Mouse (Mus musculus) intestine, postnatal 0 days (tissue): ENCODE results near the gene Hcn4. TPM values are rescaled to one million over a fixed set of nuclear protein-coding genes. Genes with fewer than 3 reads are reported as not detected.

Source experiments
- ATAC-seq: fragments of 200-750 bp; cut with Nextera tagmentation; 2 replicates; pipeline ENCODE4 v1.8.0; 2017; ENCODE audit warnings: mild to moderate bottlenecking, moderate TSS enrichment, moderate library complexity
- H3K27ac ChIP-seq: fragments of 300-500 bp; sonication (generic); 2 replicates; pipeline ENCODE4 v1.5.1; 2014; ENCODE audit warnings: mild to moderate bottlenecking, low read depth, low read length, moderate library complexity
- H3K27me3 ChIP-seq: fragments of 300-500 bp; sonication (generic); replicated peaks from 2 replicates; pipeline ENCODE4 v1.6.1; 2014; ENCODE audit warnings: low read length, mixed read lengths; ENCODE audit not compliant: control insufficient read depth, insufficient read depth
- H3K36me3 ChIP-seq: fragments of 300-500 bp; sonication (generic); 2 replicates; pipeline ENCODE4 v1.6.1; 2014; ENCODE audit warnings: mild to moderate bottlenecking, moderate library complexity; ENCODE audit not compliant: control insufficient read depth, insufficient read depth
- H3K4me1 ChIP-seq: fragments of 300-500 bp; sonication (generic); replicated peaks from 2 replicates; pipeline ENCODE4 v1.6.1; 2014; ENCODE audit warnings: antibody characterized with exemption, low read length, mixed read lengths; ENCODE audit not compliant: control insufficient read depth, insufficient read depth
- H3K4me2 ChIP-seq: fragments of 300-500 bp; sonication (generic); replicated peaks from 2 replicates; pipeline ENCODE4 v1.6.1; 2014; ENCODE audit warnings: low read depth, mild to moderate bottlenecking, moderate library complexity
- H3K4me3 ChIP-seq: fragments of 300-500 bp; sonication (generic); 2 replicates; pipeline ENCODE4 v1.5.1; 2014; ENCODE audit warnings: low read depth, low read length
- H3K9ac ChIP-seq: fragments of 300-500 bp; sonication (generic); 2 replicates; pipeline ENCODE4 v1.6.1; 2014; ENCODE audit warnings: mild to moderate bottlenecking, low read depth, low read length
- H3K9me3 ChIP-seq: fragments of 300-500 bp; sonication (generic); 2 replicates; pipeline ENCODE4 v1.6.1; 2016; ENCODE audit warnings: mixed run types; ENCODE audit not compliant: control insufficient read depth
- CTCF ChIP-seq: sonication (generic); IDR thresholded peaks from 2 replicates; pipeline ENCODE4 v1.5.1; 2016; ENCODE audit warnings: low read depth, mild to moderate bottlenecking, control low read depth, antibody characterized with exemption, moderate library complexity
- whole genome bisulfite sequencing: fragments of 180-500 bp; shearing (Covaris S2); extraction: QIAGEN DNeasy Blood & Tissue Kit; methylation state at CpG from one replicate; pipeline ENCODE4 v1.1.7; 2014; 5-methylcytosine and 5-hydroxymethylcytosine counted together
- polyA plus RNA-seq: library from polyadenylated mRNA; unstranded; fragments of >200 nt; fragmentation: Nextera tagmentation; extraction: Ambion mirVana; gene quantifications from 2 replicates; pipeline ENCODE4 v1.2.1, GENCODE M21; 2015

The Hcn4 gene
- polyA plus RNA-seq, 1 experiment from 2014 or later: 0.27 TPM

DNA sequence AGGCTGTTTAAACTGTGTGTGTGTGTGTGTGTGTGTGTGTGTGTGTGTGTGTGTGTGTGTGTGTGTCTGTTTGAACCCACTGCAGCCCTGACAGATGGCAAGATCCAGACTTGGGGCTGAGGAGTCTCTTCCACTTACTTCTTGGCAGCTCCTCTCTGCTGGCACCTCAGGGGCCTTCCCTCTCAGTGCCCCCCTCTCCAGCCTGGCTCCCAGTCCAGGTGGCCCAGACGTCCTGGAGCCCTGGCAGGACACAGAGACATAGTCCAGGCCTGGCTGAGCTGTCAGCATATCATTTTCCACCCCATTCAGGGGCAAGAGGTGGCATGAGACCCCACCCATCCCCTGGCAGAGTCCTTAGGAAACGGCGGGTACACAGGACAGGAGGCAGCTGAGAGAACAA, 5.5 kb upstream of the Hcn4 start:
- H3K9ac ChIP-seq: no peak overlapping the region
- H3K4me1 ChIP-seq: no peaks in the 10 kb centered on the region
- 35% methylated on average over 3 of the region's 3 CpGs for WGBS
- H3K4me2 ChIP-seq: no peak overlapping the region
- no peak for TF ChIP-seq CTCF
- peaks cover 39% of the 10 kb centered on the region for H3K27me3 ChIP-seq
- H3K36me3 ChIP-seq: no peaks in the 10 kb centered on the region
- no peak overlapping the region for H3K27ac ChIP-seq
- H3K4me3 ChIP-seq: no peak overlapping the region
- no peak for ATAC-seq
- H3K9me3 ChIP-seq: no peaks in the 10 kb centered on the region

DNA sequence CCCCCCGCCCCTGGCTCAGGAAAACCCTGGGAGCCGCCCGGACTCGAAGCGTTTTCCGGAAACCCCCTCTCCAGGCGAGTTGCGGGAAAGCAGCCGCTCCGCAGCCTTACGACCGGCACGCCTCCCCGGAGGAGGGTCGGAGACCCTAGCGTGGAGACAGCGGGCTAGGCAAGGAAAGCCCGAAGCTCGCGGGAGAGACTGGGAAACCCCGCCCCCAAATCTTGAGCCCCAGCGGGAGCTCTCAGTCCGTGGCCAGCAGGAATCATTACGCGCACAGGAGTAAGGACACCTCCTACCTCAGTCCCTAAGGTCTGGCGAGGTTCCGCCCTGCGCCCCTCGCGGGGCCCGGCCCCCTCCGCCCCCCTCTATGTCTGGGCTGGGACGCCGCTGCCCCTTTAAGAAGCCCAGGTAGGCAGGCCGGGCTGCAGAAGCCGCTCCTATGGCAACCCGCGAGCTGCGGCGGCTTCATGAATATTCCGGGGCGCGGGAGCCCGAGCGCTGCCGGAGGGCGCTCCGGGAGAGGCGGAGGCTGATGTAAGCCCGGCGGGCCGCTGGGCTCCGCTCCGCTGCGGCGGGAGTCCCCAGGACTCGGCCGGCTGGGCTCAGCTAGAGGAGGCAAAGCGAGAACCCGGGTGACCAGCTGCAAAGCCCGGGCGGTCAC, 651 bp upstream of the Hcn4 start:
- peaks cover 61% of the 10 kb centered on the region for H3K27me3 ChIP-seq
- no peaks in the 10 kb centered on the region for H3K9me3 ChIP-seq
- 0 out of 2 replicates have a peak, but pooled peaks cover 4% of the 10 kb centered on the region for H3K4me1 ChIP-seq
- peak overlapping the region; percentile 65 for H3K4me3 ChIP-seq
- peak; percentile 31; the same call in 1 of the 2 replicates for TF ChIP-seq CTCF
- under 1% methylated on average over 55 of the region's 62 CpGs for WGBS
- peak overlapping the region; percentile 98 for H3K4me2 ChIP-seq
- ATAC-seq: peak; percentile 43; the same call in 1 of the 2 replicates
- H3K27ac ChIP-seq: no peak overlapping the region
- peak overlapping the region; percentile 31; the same call in 1 of the 2 replicates for H3K9ac ChIP-seq
- H3K36me3 ChIP-seq: no peaks in the 10 kb centered on the region

DNA sequence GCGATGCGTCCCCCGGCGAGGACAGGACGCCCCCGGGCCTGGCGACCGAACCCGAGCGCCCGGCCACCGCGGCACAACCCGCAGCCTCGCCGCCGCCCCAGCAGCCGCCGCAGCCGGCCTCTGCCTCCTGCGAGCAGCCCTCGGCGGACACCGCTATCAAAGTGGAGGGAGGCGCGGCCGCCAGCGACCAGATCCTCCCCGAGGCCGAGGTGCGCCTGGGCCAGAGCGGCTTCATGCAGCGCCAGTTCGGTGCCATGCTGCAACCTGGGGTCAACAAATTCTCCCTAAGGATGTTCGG, 655 bp downstream of the Hcn4 start:
- H3K9ac ChIP-seq: no peak overlapping the region
- WGBS: 2% methylated on average over 30 of the region's 35 CpGs
- H3K4me3 ChIP-seq: peak overlapping the region; percentile 65
- no peaks in the 10 kb centered on the region for H3K36me3 ChIP-seq
- TF ChIP-seq CTCF: no peak
- 0 out of 2 replicates have a peak, but pooled peaks cover 4% of the 10 kb centered on the region for H3K4me1 ChIP-seq
- H3K4me2 ChIP-seq: peak overlapping the region; percentile 98
- peaks cover 60% of the 10 kb centered on the region for H3K27me3 ChIP-seq
- ATAC-seq: no peak
- no peak overlapping the region for H3K27ac ChIP-seq
- no peaks in the 10 kb centered on the region for H3K9me3 ChIP-seq

- Histone ChIP-seq H3K27me3 (peaks cover 9% of the 10 kb centered on the region), H3K9me3 (no peaks in the 10 kb centered on the region), H3K4me1 (no peaks in the 10 kb centered on the region; the same call in none of the 2 replicates), H3K4me2 (no peak overlapping the region), H3K36me3 (no peaks in the 10 kb centered on the region), H3K4me3 (no peak overlapping the region), H3K27ac (no peak overlapping the region), H3K9ac (no peak overlapping the region)
- ATAC-seq: no peak
- TF ChIP-seq CTCF: no peak
- WGBS: 80% methylated on average over 4 of the region's 4 CpGs
These were observed 6.4 kb downstream of the Hcn4 start for GRCm38 (mm10) chr9:58829627-58830026.

DNA sequence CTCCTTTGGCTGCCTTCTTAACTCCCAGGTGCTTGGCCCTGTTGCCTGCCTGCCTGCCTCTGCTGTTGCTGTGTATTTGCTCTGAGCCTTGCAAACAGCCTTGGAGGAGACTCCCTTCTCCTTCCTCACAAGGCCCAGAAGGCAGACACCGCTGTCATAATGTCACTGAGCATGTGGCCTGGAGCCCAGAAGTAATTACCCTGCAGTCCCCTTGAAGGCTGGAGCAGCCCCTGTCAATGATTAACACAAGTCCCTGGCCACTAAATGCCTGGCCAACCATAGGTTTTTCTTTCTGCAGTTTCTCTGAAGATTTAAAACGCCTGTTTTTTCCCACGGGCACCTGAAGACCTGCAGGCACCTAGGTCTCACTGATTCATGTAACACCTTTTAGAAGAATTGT, 9.7 kb downstream of the Hcn4 start:
- Histone ChIP-seq H3K27ac (no peak overlapping the region), H3K9ac (no peak overlapping the region), H3K9me3 (no peaks in the 10 kb centered on the region), H3K27me3 (no peaks in the 10 kb centered on the region), H3K4me1 (no peaks in the 10 kb centered on the region; the same call in none of the 2 replicates), H3K36me3 (no peaks in the 10 kb centered on the region), H3K4me2 (no peak overlapping the region), H3K4me3 (no peak overlapping the region)
- ATAC-seq: peak; percentile 65
- WGBS: 37% methylated on average over 3 of the region's 3 CpGs
- no peak for TF ChIP-seq CTCF

GRCm38 (mm10) chr9:58837174-58837573, 14.0 kb downstream of the Hcn4 start:
- WGBS: 71% methylated on average over 5 of the region's 5 CpGs
- H3K4me1 ChIP-seq: no peaks in the 10 kb centered on the region; the same call in 1 of the 2 replicates

More at GRCm38 (mm10) chr9:58837174-58837573, 14.0 kb downstream of the Hcn4 start:
- no peak overlapping the region for H3K4me3 ChIP-seq
- TF ChIP-seq CTCF: no peak
- no peaks in the 10 kb centered on the region for H3K27me3 ChIP-seq
- no peak overlapping the region for H3K9ac ChIP-seq
- no peak overlapping the region for H3K27ac ChIP-seq
- no peaks in the 10 kb centered on the region for H3K9me3 ChIP-seq
- no peak for ATAC-seq
- no peaks in the 10 kb centered on the region for H3K36me3 ChIP-seq
- no peak overlapping the region for H3K4me2 ChIP-seq
